Mouse (Mus musculus) adipocyte (in vitro differentiated cells): ENCODE data around the gene Ing1.

Experiments
- DNase-seq: peaks from one replicate; pipeline ENCODE4 v3.0.0-alpha.2; 2016; ENCODE audit warnings: low spot score

The Ing1 gene

GRCm38 (mm10) chr8:11554799-11555719 is at the start of gene Ing1:
Ing1 (plus strand) TSS chr8:11555571.
- peak; percentile 94 for DNase-seq

GRCm38 (mm10) chr8:11506074-11506473 is 49.3 kb upstream of the Ing1 start:
- no peak for DNase-seq

- DNase-seq, result peak; percentile 51
Measured at GRCm38 (mm10) chr8:11506802-11507201, 48.6 kb upstream of the Ing1 start.

- no peak for DNase-seq
Measured at GRCm38 (mm10) chr8:11508880-11509279, 46.5 kb upstream of the Ing1 start.

GRCm38 (mm10) chr8:11510971-11511370 is 44.4 kb upstream of the Ing1 start:
- DNase-seq, result no peak

GRCm38 (mm10) chr8:11512711-11513110 is 42.7 kb upstream of the Ing1 start:
- no peak for DNase-seq

- DNase-seq, result no peak
Measured at GRCm38 (mm10) chr8:11513247-11513646, 42.1 kb upstream of the Ing1 start.

- DNase-seq, result no peak
Measured at GRCm38 (mm10) chr8:11516292-11516691, 39.1 kb upstream of the Ing1 start.

GRCm38 (mm10) chr8:11517366-11518055 is 37.9 kb upstream of the Ing1 start:
- DNase-seq, result no peak

- no peak for DNase-seq
Measured at GRCm38 (mm10) chr8:11518056-11518396, 37.3 kb upstream of the Ing1 start.

- DNase-seq, result no peak
Measured at GRCm38 (mm10) chr8:11518676-11519075, 36.7 kb upstream of the Ing1 start.

GRCm38 (mm10) chr8:11523331-11523730 is 32.0 kb upstream of the Ing1 start:
- DNase-seq, result no peak

GRCm38 (mm10) chr8:11530155-11530770 is 25.1 kb upstream of the Ing1 start:
- no peak for DNase-seq

- peak; percentile 40 for DNase-seq
Measured at GRCm38 (mm10) chr8:11530849-11531248, 24.5 kb upstream of the Ing1 start.

- no peak for DNase-seq
Measured at GRCm38 (mm10) chr8:11534494-11534893, 20.9 kb upstream of the Ing1 start.

- no peak for DNase-seq
Measured at GRCm38 (mm10) chr8:11539049-11539448, 16.3 kb upstream of the Ing1 start.

- DNase-seq, result no peak
Measured at GRCm38 (mm10) chr8:11540182-11540581, 15.2 kb upstream of the Ing1 start.

- DNase-seq, result no peak
Measured at GRCm38 (mm10) chr8:11542031-11542430, 13.3 kb upstream of the Ing1 start.

GRCm38 (mm10) chr8:11542866-11543265 is 12.5 kb upstream of the Ing1 start:
- DNase-seq, result no peak

GRCm38 (mm10) chr8:11544386-11544785 is 11.0 kb upstream of the Ing1 start:
- DNase-seq, result no peak

- DNase-seq, result no peak
Measured at GRCm38 (mm10) chr8:11547063-11547462, 8.3 kb upstream of the Ing1 start.

GRCm38 (mm10) chr8:11549706-11550105 is 5.7 kb upstream of the Ing1 start:
- peak; percentile 76 for DNase-seq
